Mouse (Mus musculus): ENCODE results near the gene Supt6.

DNA sequence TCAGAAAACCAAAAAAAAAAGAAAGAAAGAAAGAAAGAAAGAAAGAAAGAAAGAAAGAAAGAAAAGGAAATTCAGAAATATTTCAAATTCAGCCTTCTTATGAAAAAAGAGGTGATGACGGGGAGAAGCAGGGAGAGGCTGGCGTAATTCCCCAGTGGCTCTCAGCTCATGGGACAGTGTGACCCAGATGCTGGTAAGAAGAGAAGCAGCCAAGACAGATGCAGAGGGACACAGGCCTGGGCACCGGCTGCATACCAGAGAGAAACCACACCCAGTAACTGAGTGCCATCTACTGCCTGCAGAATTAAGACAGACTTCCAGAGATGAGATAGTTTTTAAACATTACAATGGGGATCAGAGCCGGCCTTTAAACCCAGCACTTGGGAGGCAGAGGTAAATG is 22.2 kb downstream of the Supt6 start:
- TF ChIP-seq CTCF (IDR thresholded peaks at IDR 0.05; ENCODE audit: low read depth, low read length) = no peak
- TF ChIP-seq POLR2A (IDR thresholded peaks at IDR 0.05; ENCODE audit: extremely low read depth, insufficient read depth, low read length) = no peak

Measured in liver, adult 2 months (tissue).